Mouse (Mus musculus): ENCODE measurements around the gene Gnb1l. TPM values are rescaled to one million over a fixed set of nuclear protein-coding genes. Genes with fewer than 3 reads are reported as not detected.

Gnb1l gene
- 0.40 TPM for polyA plus RNA-seq (2014; fragmentation: Illumina TruSeq; extraction: RNeasy Lipid Tissue Mini Kit (QIAGEN cat#74804); ENCODE audit: low read depth, low replicate concordance)

GRCm38 (mm10) chr16:18498558-18498990, at the start of gene Gnb1l, which contains the start of gene Rtl10:
Gene Gnb1l (plus strand): TSS chr16:18498713.
Gene Rtl10 (plus strand): TSS chr16:18498901.

GRCm38 (mm10) chr16:18589804-18590790, 91.6 kb downstream of the Gnb1l start, which contains the start of gene Tbx1:
Gene Tbx1 (minus strand): TSS chr16:18590671.

Other genes with a start within 250 kb of the Gnb1l start
- 38.4 TPM for gene Ranbp1, start 250.0 kb upstream of the Gnb1l start, polyA plus RNA-seq (2014; fragmentation: Illumina TruSeq; extraction: RNeasy Lipid Tissue Mini Kit (QIAGEN cat#74804); ENCODE audit: low read depth, low replicate concordance)
- not detected for gene Gm49776, start 240.4 kb upstream of the Gnb1l start, polyA plus RNA-seq (2014; fragmentation: Illumina TruSeq; extraction: RNeasy Lipid Tissue Mini Kit (QIAGEN cat#74804); ENCODE audit: low read depth, low replicate concordance)
- 8.6 TPM for gene Dgcr8, start 209.5 kb upstream of the Gnb1l start, polyA plus RNA-seq (2014; fragmentation: Illumina TruSeq; extraction: RNeasy Lipid Tissue Mini Kit (QIAGEN cat#74804); ENCODE audit: low read depth, low replicate concordance)
- 12.6 TPM for gene Tango2, start 150.6 kb upstream of the Gnb1l start, polyA plus RNA-seq (2014; fragmentation: Illumina TruSeq; extraction: RNeasy Lipid Tissue Mini Kit (QIAGEN cat#74804); ENCODE audit: low read depth, low replicate concordance)
- gene Arvcf, start 150.5 kb upstream of the Gnb1l start, polyA plus RNA-seq (2014; fragmentation: Illumina TruSeq; extraction: RNeasy Lipid Tissue Mini Kit (QIAGEN cat#74804); ENCODE audit: low read depth, low replicate concordance), result 0.34 TPM
- 6.9 TPM for gene Txnrd2, start 72.3 kb upstream of the Gnb1l start, polyA plus RNA-seq (2014; fragmentation: Illumina TruSeq; extraction: RNeasy Lipid Tissue Mini Kit (QIAGEN cat#74804); ENCODE audit: low read depth, low replicate concordance)
- 108 TPM for gene Comt, start 71.9 kb upstream of the Gnb1l start, polyA plus RNA-seq (2014; fragmentation: Illumina TruSeq; extraction: RNeasy Lipid Tissue Mini Kit (QIAGEN cat#74804); ENCODE audit: low read depth, low replicate concordance)
- gene Rtl10, start 188 bp downstream of the Gnb1l start, polyA plus RNA-seq (2014; fragmentation: Illumina TruSeq; extraction: RNeasy Lipid Tissue Mini Kit (QIAGEN cat#74804); ENCODE audit: low read depth, low replicate concordance), result not detected
- gene Tbx1, start 92.0 kb downstream of the Gnb1l start, polyA plus RNA-seq (2014; fragmentation: Illumina TruSeq; extraction: RNeasy Lipid Tissue Mini Kit (QIAGEN cat#74804); ENCODE audit: low read depth, low replicate concordance), result not detected
- not detected for gene Gp1bb, start 123.7 kb downstream of the Gnb1l start, polyA plus RNA-seq (2014; fragmentation: Illumina TruSeq; extraction: RNeasy Lipid Tissue Mini Kit (QIAGEN cat#74804); ENCODE audit: low read depth, low replicate concordance)
- not detected for gene Gm49601, start 127.7 kb downstream of the Gnb1l start, polyA plus RNA-seq (2014; fragmentation: Illumina TruSeq; extraction: RNeasy Lipid Tissue Mini Kit (QIAGEN cat#74804); ENCODE audit: low read depth, low replicate concordance)
- not detected for gene Sept5, start 131.2 kb downstream of the Gnb1l start, polyA plus RNA-seq (2014; fragmentation: Illumina TruSeq; extraction: RNeasy Lipid Tissue Mini Kit (QIAGEN cat#74804); ENCODE audit: low read depth, low replicate concordance)